Mouse (Mus musculus): ENCODE data around the gene Tmem267. TPM values are rescaled to one million over a fixed set of nuclear protein-coding genes. Genes with fewer than 3 reads are reported as not detected.
A peak's percentile ranks its signal among the peaks of the same experiment; 100 is the strongest.
"Not testable (repeated sequence)": the region's sequence is repeated elsewhere in the genome, so short reads cannot be mapped to it uniquely, and the experiment has no call there.

Tmem267 gene
- polyA plus RNA-seq, 1 experiment = 3.9 TPM

- peaks cover 8% of the 10 kb centered on the region for H3K36me3 ChIP-seq (ENCODE audit: control insufficient read depth, insufficient read depth)
- peaks cover 30% of the 10 kb centered on the region for H3K79me2 ChIP-seq (ENCODE audit: control insufficient read depth, insufficient read depth)
- TF ChIP-seq FOSL1 (IDR thresholded peaks at IDR 0.05; ENCODE audit: insufficient read depth, low read length, poor library complexity, severe bottlenecking) (no peak), MYOD1 (IDR thresholded peaks at IDR 0.05; ENCODE audit: control insufficient read depth, insufficient read length, low read depth) (no peak), CTCF (IDR thresholded peaks at IDR 0.05; ENCODE audit: control insufficient read depth, insufficient read depth, insufficient read length) (no peak), MYOG (IDR thresholded peaks at IDR 0.05; ENCODE audit: control insufficient read depth, extremely low read depth, insufficient read length) (no peak), CEBPB (IDR thresholded peaks at IDR 0.05; ENCODE audit: low read depth) (no peak), MAX (IDR thresholded peaks at IDR 0.05) (no peak), USF1 (IDR thresholded peaks at IDR 0.05; ENCODE audit: low read depth) (no peak)
- H3ac ChIP-seq (ENCODE audit: control insufficient read depth, insufficient read length, low read depth) = peak overlapping the region; percentile 47
- no peaks in the 10 kb centered on the region for H3K27me3 ChIP-seq (ENCODE audit: control insufficient read depth, insufficient read depth, insufficient read length)
- peak overlapping the region; percentile 19 for H3K4me3 ChIP-seq (ENCODE audit: insufficient read depth, poor library complexity, severe bottlenecking)
- H3K79me3 ChIP-seq (ENCODE audit: low read depth) = peaks cover 7% of the 10 kb centered on the region
Measured at GRCm38 (mm10) chr13:119461900-119462595, 25.8 kb upstream of the Tmem267 start.

GRCm38 (mm10) chr13:119462596-119463560, 25.0 kb upstream of the Tmem267 start, which contains the start of gene 4833420G17Rik:
TSS of gene 4833420G17Rik (plus strand) at chr13:119462768.
- peaks cover 7% of the 10 kb centered on the region for H3K79me3 ChIP-seq (ENCODE audit: low read depth)
- peaks cover 30% of the 10 kb centered on the region for H3K79me2 ChIP-seq (ENCODE audit: control insufficient read depth, insufficient read depth)
- H3K27me3 ChIP-seq (ENCODE audit: control insufficient read depth, insufficient read depth, insufficient read length) = no peaks in the 10 kb centered on the region
- peaks cover 10% of the 10 kb centered on the region for H3K36me3 ChIP-seq (ENCODE audit: control insufficient read depth, insufficient read depth)
- peak within 1 kb of the TSS; percentile 51 for H3K4me3 ChIP-seq (ENCODE audit: insufficient read depth, poor library complexity, severe bottlenecking)
- TF ChIP-seq FOSL1 (IDR thresholded peaks at IDR 0.05; ENCODE audit: insufficient read depth, low read length, poor library complexity, severe bottlenecking) (no peak), CEBPB (IDR thresholded peaks at IDR 0.05; ENCODE audit: low read depth) (no peak), MYOD1 (IDR thresholded peaks at IDR 0.05; ENCODE audit: control insufficient read depth, insufficient read length, low read depth) (no peak), CTCF (IDR thresholded peaks at IDR 0.05; ENCODE audit: control insufficient read depth, insufficient read depth, insufficient read length) (no peak), MYOG (IDR thresholded peaks at IDR 0.05; ENCODE audit: control insufficient read depth, extremely low read depth, insufficient read length) (no peak), MAX (IDR thresholded peaks at IDR 0.05) (no peak), USF1 (IDR thresholded peaks at IDR 0.05; ENCODE audit: low read depth) (no peak)
- peak within 1 kb of the TSS; percentile 86 for H3ac ChIP-seq (ENCODE audit: control insufficient read depth, insufficient read length, low read depth)

DNA sequence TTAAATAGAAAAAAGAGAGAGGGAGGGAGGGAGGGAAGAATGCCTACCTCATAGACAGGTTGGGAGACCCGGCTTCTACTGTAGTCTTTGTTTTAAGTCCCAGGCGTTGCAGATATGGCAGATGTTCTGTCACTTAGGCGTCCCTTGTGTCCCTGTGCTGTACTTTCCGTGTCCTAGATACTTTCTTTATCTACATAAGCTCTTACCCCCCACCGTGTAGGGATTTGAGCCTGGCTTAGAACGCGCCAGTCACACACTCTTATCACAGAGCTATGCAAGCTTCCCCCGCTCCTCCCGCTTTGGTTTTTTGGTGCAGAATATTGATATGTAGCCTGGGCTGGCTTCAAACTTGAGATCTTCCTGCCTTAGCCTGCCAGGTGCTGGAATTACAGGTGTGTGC, 11.2 kb upstream of the Tmem267 start:
- Histone ChIP-seq H3K4me3 (ENCODE audit: insufficient read depth, poor library complexity, severe bottlenecking) (no peak overlapping the region), H3K27me3 (ENCODE audit: control insufficient read depth, insufficient read depth, insufficient read length) (no peaks in the 10 kb centered on the region), H3K79me3 (ENCODE audit: low read depth) (no peaks in the 10 kb centered on the region), H3ac (ENCODE audit: control insufficient read depth, insufficient read length, low read depth) (no peak overlapping the region), H3K36me3 (ENCODE audit: control insufficient read depth, insufficient read depth) (peaks cover 39% of the 10 kb centered on the region), H3K79me2 (ENCODE audit: control insufficient read depth, insufficient read depth) (no peaks in the 10 kb centered on the region)
- no peak for TF ChIP-seq CEBPB (IDR thresholded peaks at IDR 0.05; ENCODE audit: low read depth)
- TF ChIP-seq MYOD1 (IDR thresholded peaks at IDR 0.05; ENCODE audit: control insufficient read depth, insufficient read length, low read depth) = no peak
- no peak for TF ChIP-seq CTCF (IDR thresholded peaks at IDR 0.05; ENCODE audit: control insufficient read depth, insufficient read depth, insufficient read length)
- TF ChIP-seq USF1 (IDR thresholded peaks at IDR 0.05; ENCODE audit: low read depth) = no peak
- no peak for TF ChIP-seq MYOG (IDR thresholded peaks at IDR 0.05; ENCODE audit: control insufficient read depth, extremely low read depth, insufficient read length)
- TF ChIP-seq MAX (IDR thresholded peaks at IDR 0.05) = no peak
- no peak for TF ChIP-seq FOSL1 (IDR thresholded peaks at IDR 0.05; ENCODE audit: insufficient read depth, low read length, poor library complexity, severe bottlenecking)

GRCm38 (mm10) chr13:119477789-119478188, 10.1 kb upstream of the Tmem267 start:
- H3K36me3 ChIP-seq (ENCODE audit: control insufficient read depth, insufficient read depth) = peaks cover 40% of the 10 kb centered on the region

DNA sequence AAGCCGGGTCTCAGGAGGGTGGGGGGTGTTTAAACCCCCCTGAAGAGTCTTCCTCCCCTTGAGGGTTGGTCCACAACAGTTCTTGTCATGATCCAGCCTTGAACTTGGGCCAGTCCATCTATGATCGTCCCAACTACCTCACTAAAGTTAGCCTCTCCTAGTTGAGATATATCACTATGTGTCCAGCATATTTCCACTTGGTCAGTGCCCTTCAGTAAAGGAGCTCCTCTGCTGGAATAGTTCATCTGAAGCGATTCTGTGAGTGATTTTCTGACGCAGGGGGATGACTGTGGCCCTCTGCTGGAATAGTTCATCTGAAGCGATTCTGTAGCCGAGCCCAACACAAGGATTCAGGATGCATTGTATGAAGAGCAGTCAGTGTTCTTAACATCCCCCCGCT, 485 bp upstream of the Tmem267 start:
- H3K4me3 ChIP-seq (ENCODE audit: insufficient read depth, poor library complexity, severe bottlenecking) = no peak overlapping the region

More at GRCm38 (mm10) chr13:119477789-119478188, 10.1 kb upstream of the Tmem267 start:
- no peaks in the 10 kb centered on the region for H3K27me3 ChIP-seq (ENCODE audit: control insufficient read depth, insufficient read depth, insufficient read length)
- H3ac ChIP-seq (ENCODE audit: control insufficient read depth, insufficient read length, low read depth) = no peak overlapping the region
- H3K79me2 ChIP-seq (ENCODE audit: control insufficient read depth, insufficient read depth) = no peaks in the 10 kb centered on the region
- no peak overlapping the region for H3K4me3 ChIP-seq (ENCODE audit: insufficient read depth, poor library complexity, severe bottlenecking)
- no peaks in the 10 kb centered on the region for H3K79me3 ChIP-seq (ENCODE audit: low read depth)
- TF ChIP-seq CTCF (IDR thresholded peaks at IDR 0.05; ENCODE audit: control insufficient read depth, insufficient read depth, insufficient read length) = no peak
- TF ChIP-seq MYOD1 (IDR thresholded peaks at IDR 0.05; ENCODE audit: control insufficient read depth, insufficient read length, low read depth) = no peak
- TF ChIP-seq FOSL1 (IDR thresholded peaks at IDR 0.05; ENCODE audit: insufficient read depth, low read length, poor library complexity, severe bottlenecking) = no peak
- TF ChIP-seq MAX (IDR thresholded peaks at IDR 0.05) = no peak
- TF ChIP-seq CEBPB (IDR thresholded peaks at IDR 0.05; ENCODE audit: low read depth) = no peak
- TF ChIP-seq MYOG (IDR thresholded peaks at IDR 0.05; ENCODE audit: control insufficient read depth, extremely low read depth, insufficient read length) = no peak
- no peak for TF ChIP-seq USF1 (IDR thresholded peaks at IDR 0.05; ENCODE audit: low read depth)

DNA sequence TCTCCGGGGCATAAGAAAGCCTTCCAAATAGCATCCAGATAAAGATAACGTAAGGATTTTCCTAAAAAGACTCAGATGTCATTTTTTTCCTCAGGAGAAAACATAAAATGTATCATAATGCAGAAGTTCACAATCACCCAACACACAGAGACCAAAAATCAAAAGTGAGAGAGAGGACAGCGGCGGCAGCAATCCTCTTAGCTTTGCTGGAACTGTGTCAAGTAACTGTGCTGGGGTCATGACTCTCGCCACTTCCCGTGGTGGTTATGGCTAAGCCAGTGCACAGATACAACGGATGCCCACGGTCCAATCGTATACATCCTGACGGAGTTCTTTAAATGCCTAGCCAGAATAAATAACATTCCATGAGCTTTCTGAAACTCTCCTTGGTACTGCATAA, 4.2 kb downstream of the Tmem267 start:
- not testable (repeated sequence) for H3K79me3 ChIP-seq (ENCODE audit: low read depth); H3K4me3 ChIP-seq (ENCODE audit: insufficient read depth, poor library complexity, severe bottlenecking); H3ac ChIP-seq (ENCODE audit: control insufficient read depth, insufficient read length, low read depth); H3K36me3 ChIP-seq (ENCODE audit: control insufficient read depth, insufficient read depth); H3K27me3 ChIP-seq (ENCODE audit: control insufficient read depth, insufficient read depth, insufficient read length); H3K79me2 ChIP-seq (ENCODE audit: control insufficient read depth, insufficient read depth)

More for the DNA sequence above, 485 bp upstream of the Tmem267 start:
- TF ChIP-seq CEBPB (IDR thresholded peaks at IDR 0.05; ENCODE audit: low read depth) (no peak), USF1 (IDR thresholded peaks at IDR 0.05; ENCODE audit: low read depth) (no peak), MYOG (IDR thresholded peaks at IDR 0.05; ENCODE audit: control insufficient read depth, extremely low read depth, insufficient read length) (no peak), MAX (IDR thresholded peaks at IDR 0.05) (no peak), CTCF (IDR thresholded peaks at IDR 0.05; ENCODE audit: control insufficient read depth, insufficient read depth, insufficient read length) (no peak), MYOD1 (IDR thresholded peaks at IDR 0.05; ENCODE audit: control insufficient read depth, insufficient read length, low read depth) (no peak), FOSL1 (IDR thresholded peaks at IDR 0.05; ENCODE audit: insufficient read depth, low read length, poor library complexity, severe bottlenecking) (no peak)
- no peaks in the 10 kb centered on the region for H3K79me3 ChIP-seq (ENCODE audit: low read depth)
- no peaks in the 10 kb centered on the region for H3K27me3 ChIP-seq (ENCODE audit: control insufficient read depth, insufficient read depth, insufficient read length)
- no peak overlapping the region for H3ac ChIP-seq (ENCODE audit: control insufficient read depth, insufficient read length, low read depth)
- H3K79me2 ChIP-seq (ENCODE audit: control insufficient read depth, insufficient read depth) = no peaks in the 10 kb centered on the region
- H3K36me3 ChIP-seq (ENCODE audit: control insufficient read depth, insufficient read depth) = peaks cover 12% of the 10 kb centered on the region

- not testable (repeated sequence) for H3K4me3 ChIP-seq (ENCODE audit: insufficient read depth, poor library complexity, severe bottlenecking); H3K79me2 ChIP-seq (ENCODE audit: control insufficient read depth, insufficient read depth); H3K27me3 ChIP-seq (ENCODE audit: control insufficient read depth, insufficient read depth, insufficient read length); H3ac ChIP-seq (ENCODE audit: control insufficient read depth, insufficient read length, low read depth); H3K79me3 ChIP-seq (ENCODE audit: low read depth); H3K36me3 ChIP-seq (ENCODE audit: control insufficient read depth, insufficient read depth)
Measured at GRCm38 (mm10) chr13:119494938-119495337, 7.1 kb downstream of the Tmem267 start.
